ENCODE assay signal across 21 mouse cellular contexts in the genomic region with DNA sequence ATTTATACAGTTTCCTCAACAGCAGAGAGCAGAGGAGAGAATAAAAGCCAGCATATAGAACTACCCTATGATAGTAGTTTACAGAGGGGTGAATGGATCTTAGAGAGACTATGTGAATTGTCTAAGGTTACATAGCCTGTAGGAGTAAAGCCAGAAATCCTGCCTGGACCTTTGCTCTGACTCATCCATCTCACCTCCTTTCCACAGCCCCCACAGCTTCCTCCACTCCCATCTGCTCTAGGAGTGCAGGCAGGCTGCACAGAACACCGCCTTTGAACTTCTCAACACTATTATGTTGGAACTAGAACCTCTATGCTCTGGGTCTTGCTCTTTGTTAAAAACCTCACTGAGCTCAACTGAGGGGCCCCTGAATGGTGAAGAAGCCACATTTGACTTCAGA.
DNase-seq lines count a peak whose midpoint lies in the region; ATAC-seq and TF ChIP-seq lines count a peak whose summit lies in the region.
"Had no signal": no experiment of that assay in that cellular context is flagged by ENCODE, and none has a peak within 500 bp of the region (broad histone marks: within the 10 kb centered on the region; RNA-seq: fewer than 3 reads in every experiment).

No protein-coding gene starts in this region.

- TF ChIP-seq POLR2A in cerebellum, adult 2 months (IDR thresholded peaks at IDR 0.05; ENCODE audit: borderline replicate concordance, insufficient read depth, low read length) = no peak

- no peaks in the 10 kb centered on the region for H3K36me3 ChIP-seq in kidney, embryonic 14.5 days (ENCODE audit: control insufficient read depth, insufficient read depth, low read length)
- H3K36me3 ChIP-seq in limb, embryonic 10.5 days = no peaks in the 10 kb centered on the region
- H3K36me3 ChIP-seq: embryonic facial prominence, embryonic 10.5 days; forebrain, embryonic 15.5 days; heart, embryonic 15.5 days; hindbrain, embryonic 13.5 days; liver, embryonic 13.5 days; neural tube, embryonic 15.5 days had no signal

- TF ChIP-seq CTCF in cerebellum, adult 2 months (IDR thresholded peaks at IDR 0.05; ENCODE audit: borderline replicate concordance, insufficient read depth, low read depth, low read length) = no peak

- WGBS in kidney, embryonic 14.5 days = 60% methylated on average over 1 of the region's 1 CpGs
- WGBS in cerebellum, adult 2 months = 19% methylated on average over 1 of the region's 1 CpGs
- WGBS in limb, embryonic 10.5 days = 74% methylated on average over 1 of the region's 1 CpGs

- H3K9ac ChIP-seq in kidney, embryonic 14.5 days (ENCODE audit: low read depth, low read length) = no peak overlapping the region
- H3K9ac ChIP-seq: forebrain, embryonic 15.5 days; heart, embryonic 15.5 days; hindbrain, embryonic 13.5 days; liver, embryonic 13.5 days; neural tube, embryonic 15.5 days had no signal

- no peak overlapping the region for H3K27ac ChIP-seq in kidney, embryonic 14.5 days (ENCODE audit: low read depth, low read length)
- H3K27ac ChIP-seq in cerebellum, adult 2 months (ENCODE audit: insufficient read depth, low read length) = 0 out of 2 replicates have a peak overlapping the region, but pooled peaks have one; percentile 6
- no peak overlapping the region for H3K27ac ChIP-seq in limb, embryonic 10.5 days
- H3K27ac ChIP-seq: embryonic facial prominence, embryonic 10.5 days; forebrain, embryonic 15.5 days; heart, embryonic 15.5 days; hindbrain, embryonic 13.5 days; liver, embryonic 13.5 days; neural tube, embryonic 15.5 days had no signal

- no peak overlapping the region for H3K4me2 ChIP-seq in kidney, embryonic 14.5 days (replicated peaks; ENCODE audit: low read depth, low read length)
- H3K4me2 ChIP-seq: forebrain, embryonic 15.5 days; heart, embryonic 15.5 days; hindbrain, embryonic 13.5 days; liver, embryonic 13.5 days; midbrain, embryonic 11.5 days; neural tube, embryonic 15.5 days had no signal

- no peaks in the 10 kb centered on the region for H3K4me1 ChIP-seq in kidney, embryonic 14.5 days (ENCODE audit: control insufficient read depth, insufficient read depth, low read length)
- peaks cover 21% of the 10 kb centered on the region for H3K4me1 ChIP-seq in cerebellum, adult 2 months (ENCODE audit: control insufficient read depth, insufficient read depth, low read length)
- no peaks in the 10 kb centered on the region for H3K4me1 ChIP-seq in limb, embryonic 10.5 days
- H3K4me1 ChIP-seq: embryonic facial prominence, embryonic 10.5 days; forebrain, embryonic 15.5 days; heart, embryonic 15.5 days; liver, embryonic 13.5 days; neural tube, embryonic 15.5 days had no signal

- H3K9me3 ChIP-seq in kidney, embryonic 14.5 days (ENCODE audit: control insufficient read depth, low read length) = no peaks in the 10 kb centered on the region
- H3K9me3 ChIP-seq in limb, embryonic 10.5 days (replicated peaks) = no peaks in the 10 kb centered on the region
- H3K9me3 ChIP-seq: embryonic facial prominence, embryonic 10.5 days; forebrain, embryonic 15.5 days; heart, embryonic 15.5 days; hindbrain, embryonic 13.5 days; liver, embryonic 13.5 days; neural tube, embryonic 15.5 days had no signal

- DNase-seq in kidney, postnatal 14 days = no peak
- peak; percentile 16 to 21 for DNase-seq in left cerebral cortex, postnatal 36 days (ENCODE audit: low spot score in 2 of 2)
- no peak for DNase-seq in left cerebral cortex, adult 11 months (ENCODE audit: low spot score)
- peak; percentile 56 to 83 for DNase-seq in cerebellum, adult 2 months
- DNase-seq in cerebellum, adult 9-10 months = peak; percentile 68
- no peak for DNase-seq in limb, embryonic 10.5 days (ENCODE audit: low spot score)
- DNase-seq: adrenal gland, adult 2 months; gastrocnemius, postnatal 25 days; heart, postnatal 36 days; kidney, adult 11 months; layer of hippocampus, postnatal 36 days; liver, embryonic 13.5 days; lung, adult 2 months; lung, postnatal 14 days had no signal

- peak; percentile 68; the same call in 1 of the 2 replicates for ATAC-seq in kidney, embryonic 14.5 days (ENCODE audit: low FRiP score, low TSS enrichment)
- ATAC-seq: forebrain, embryonic 15.5 days had no signal

- H3K4me3 ChIP-seq in kidney, embryonic 14.5 days (ENCODE audit: low read length) = no peak overlapping the region
- H3K4me3 ChIP-seq in cerebellum, adult 2 months (replicated peaks; ENCODE audit: insufficient read depth, low read depth, low read length) = no peak overlapping the region
- no peak overlapping the region for H3K4me3 ChIP-seq in limb, embryonic 10.5 days
- H3K4me3 ChIP-seq: embryonic facial prominence, embryonic 10.5 days; forebrain, embryonic 15.5 days; heart, embryonic 15.5 days; hindbrain, embryonic 13.5 days; liver, embryonic 13.5 days; neural tube, embryonic 15.5 days had no signal

- H3K27me3 ChIP-seq in kidney, embryonic 14.5 days (ENCODE audit: control insufficient read depth, insufficient read depth, low read length) = no peaks in the 10 kb centered on the region
- H3K27me3 ChIP-seq in cerebellum, adult 2 months (ENCODE audit: control insufficient read depth, insufficient read depth, low read length) = no peaks in the 10 kb centered on the region
- H3K27me3 ChIP-seq in limb, embryonic 10.5 days (ENCODE audit: low read depth, poor library complexity, severe bottlenecking) = no peaks in the 10 kb centered on the region
- H3K27me3 ChIP-seq: forebrain, embryonic 15.5 days; heart, embryonic 15.5 days; hindbrain, embryonic 13.5 days; liver, embryonic 13.5 days; neural tube, embryonic 15.5 days had no signal

- intact Hi-C loops in left cerebral cortex, postnatal 36 days (cut with DNase I) = loop anchor here (5.0 to 10.0 kb wide), 2 partner anchors 837 to 1025 kb away; no protein-coding TSS in a partner anchor

Comparison
In these comparisons a context has a peak if more than half of its experiments do, and no peak if none do; other contexts are left out.
1. DNase-seq: peak in left cerebral cortex, postnatal 36 days (2 of 2), cerebellum, adult 2 months (2 of 2) and cerebellum, adult 9-10 months (single experiment); none in kidney, postnatal 14 days (single experiment), left cerebral cortex, adult 11 months (single experiment) and limb, embryonic 10.5 days (single experiment).